Mouse (Mus musculus): Measurements from ENCODE around the gene Creb3l1.

The Creb3l1 gene

GRCm38 (mm10) chr2:91944170-91944950 lies 79.9 kb downstream of the Creb3l1 start:
- DNase-seq (ENCODE audit: low read depth, low spot score) = peak; percentile 81

GRCm38 (mm10) chr2:91942356-91942755 lies 81.9 kb downstream of the Creb3l1 start:
- DNase-seq (ENCODE audit: low read depth, low spot score) = no peak

- DNase-seq (ENCODE audit: low read depth, low spot score) = no peak
Measured at GRCm38 (mm10) chr2:91939303-91939935, 84.9 kb downstream of the Creb3l1 start.

- DNase-seq (ENCODE audit: low read depth, low spot score) = no peak
Measured at GRCm38 (mm10) chr2:91936154-91936553, 88.1 kb downstream of the Creb3l1 start.

- no peak for DNase-seq (ENCODE audit: low read depth, low spot score)
Measured at GRCm38 (mm10) chr2:91934826-91935525, 89.3 kb downstream of the Creb3l1 start.

- DNase-seq (ENCODE audit: low read depth, low spot score) = no peak
Measured at GRCm38 (mm10) chr2:91934016-91934415, 90.3 kb downstream of the Creb3l1 start.

- DNase-seq (ENCODE audit: low read depth, low spot score) = peak; percentile 68
Measured at GRCm38 (mm10) chr2:91933471-91933870, 90.8 kb downstream of the Creb3l1 start.

GRCm38 (mm10) chr2:91932737-91933350 lies 91.5 kb downstream of the Creb3l1 start:
- DNase-seq (ENCODE audit: low read depth, low spot score) = no peak
